Mouse (Mus musculus): ENCODE data around the gene Olfr1199.

The Olfr1199 gene

GRCm38 (mm10) chr2:88760369-88760768, at the start of gene Olfr1199:
Gene Olfr1199, minus strand, starts transcription at chr2:88760469.
- DNase-seq (ENCODE audit: low spot score in 2 of 2) = no peak

- DNase-seq (ENCODE audit: low spot score in 2 of 2) = no peak
Observed at GRCm38 (mm10) chr2:88792736-88793135, 32.5 kb upstream of the Olfr1199 start, which contains the start of gene Olfr1201. Gene Olfr1201, plus strand, starts transcription at chr2:88793036.

DNA sequence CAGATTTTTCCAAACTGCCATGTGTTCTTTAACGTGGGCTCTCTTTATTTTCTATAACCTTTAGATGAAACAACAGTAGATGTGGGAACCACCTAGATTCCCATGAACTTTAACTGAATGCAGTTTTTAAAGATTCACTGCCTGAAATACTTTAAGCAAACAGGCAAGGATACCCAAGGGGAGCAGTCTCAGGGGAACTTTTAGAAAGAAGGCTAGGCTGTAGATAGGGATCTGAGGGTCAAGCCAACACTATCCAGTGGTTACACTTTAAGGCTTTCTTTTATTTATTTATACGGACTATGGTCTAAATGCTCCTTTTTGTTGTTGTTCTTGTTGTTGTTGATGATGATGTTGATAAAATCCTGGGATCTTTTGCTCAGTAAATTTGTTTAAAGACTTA, 10.1 kb upstream of the Olfr1199 start, which contains the start of gene Olfr1200:
Gene Olfr1200, minus strand, starts transcription at position 101 of the 400 bp plus-strand sequence.
- no peak for DNase-seq (ENCODE audit: low spot score in 2 of 2)

DNA sequence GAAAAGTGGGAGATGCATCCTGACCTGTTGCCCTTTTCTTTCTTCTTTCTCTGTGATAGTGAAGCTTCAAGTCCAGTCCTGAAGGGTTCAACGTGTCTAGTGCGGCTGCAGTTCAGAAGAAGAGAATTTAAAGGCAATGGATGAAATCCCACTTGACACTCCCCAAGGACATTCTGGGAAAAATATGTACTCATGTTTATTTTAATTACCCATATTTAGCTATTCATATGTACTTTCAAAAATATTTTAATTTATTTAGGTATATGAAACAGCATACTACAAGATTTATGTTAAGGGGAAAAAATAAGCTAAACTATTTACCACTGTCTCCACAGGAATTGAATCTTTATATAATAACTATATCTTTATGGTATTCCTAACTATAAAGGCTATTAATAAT, 9.0 kb downstream of the Olfr1199 start, which contains the start of gene Olfr1198:
Gene Olfr1198, minus strand, starts transcription at position 101 of the 400 bp plus-strand sequence.
- DNase-seq (ENCODE audit: low spot score in 2 of 2) = no peak

DNA sequence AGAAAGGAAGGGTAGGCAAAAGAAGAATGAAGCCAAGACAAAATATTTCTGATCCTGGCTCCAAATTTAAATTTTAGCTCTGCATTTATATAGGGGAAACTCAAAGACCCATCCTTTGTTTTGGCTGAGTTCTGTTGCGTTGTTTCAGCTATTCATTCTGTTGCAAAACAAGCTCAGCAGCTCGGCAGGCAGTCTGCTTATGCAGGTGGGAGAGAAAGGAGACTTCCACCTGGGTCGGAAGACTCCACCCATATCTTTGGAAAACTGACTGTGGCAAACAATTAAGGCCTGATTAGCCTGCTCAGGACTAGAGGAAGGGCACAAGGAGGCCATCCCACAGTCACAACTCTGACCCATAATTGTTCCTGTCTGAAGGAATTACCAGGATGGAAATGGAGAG, 16.9 kb downstream of the Olfr1199 start:
- DNase-seq (ENCODE audit: low spot score in 2 of 2) = no peak

- no peak for DNase-seq (ENCODE audit: low spot score in 2 of 2)
Observed at GRCm38 (mm10) chr2:88732266-88732665, 28.0 kb downstream of the Olfr1199 start, which contains the start of gene Olfr1197. Gene Olfr1197, minus strand, starts transcription at chr2:88732366.

DNA sequence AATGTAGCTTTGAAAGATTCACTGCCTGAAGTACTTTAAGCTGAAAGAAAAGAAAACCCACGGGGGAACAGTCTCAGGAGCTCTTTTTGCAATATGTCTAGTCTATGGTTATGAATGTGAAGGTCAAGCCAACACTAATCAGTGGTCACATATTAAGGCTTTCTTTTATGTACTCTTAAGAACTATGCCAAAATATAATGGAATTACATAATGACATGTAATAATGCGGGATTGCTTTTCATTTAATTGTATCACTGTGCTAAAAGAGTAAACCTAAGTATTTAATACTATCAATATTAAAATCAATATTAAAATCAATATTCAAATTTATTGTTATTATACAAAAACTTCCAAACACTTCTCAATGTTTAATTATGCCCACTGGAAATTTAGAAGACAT, 55.8 kb downstream of the Olfr1199 start, which contains the start of gene Olfr1196:
Gene Olfr1196, minus strand, starts transcription at position 101 of the 400 bp plus-strand sequence.
- no peak for DNase-seq (ENCODE audit: low spot score in 2 of 2)

All from left cerebral cortex, adult 9 months (tissue).